Mouse (Mus musculus) CH12.LX (cell line): ENCODE data around the gene Foxq1. TPM values are rescaled to one million over a fixed set of nuclear protein-coding genes. Genes with fewer than 3 reads are reported as not detected.

Experiments used
- DNase-seq: peaks from one replicate; pipeline ENCODE4 v3.0.0-alpha.2; 2013; ENCODE audit errors: extremely low read depth
- H3K27ac ChIP-seq: 2 replicates; pipeline ENCODE4 v1.5.1; 2012; ENCODE audit warnings: low read depth, mild to moderate bottlenecking, control low read depth, moderate library complexity; ENCODE audit not compliant: insufficient read depth
- H3K27me3 ChIP-seq: replicated peaks from 2 replicates; pipeline ENCODE3; 2012; ENCODE audit warnings: inconsistent platforms
- H3K36me3 ChIP-seq, 2 experiments: replicated peaks in 1 of 2; 2 replicates each; pipeline versions ENCODE3 to v1.6.1; 2012; ENCODE audit warnings: inconsistent platforms in 1 of 2, low read length in 1 of 2, mild to moderate bottlenecking in 1 of 2, mixed read lengths in 1 of 2, moderate library complexity in 1 of 2; ENCODE audit not compliant: control insufficient read depth in 1 of 2, insufficient read depth in 1 of 2
- H3K4me1 ChIP-seq, 2 experiments: 2 replicates each; pipeline ENCODE4 v1.6.1; 2012; ENCODE audit warnings: inconsistent platforms in 1 of 2, moderate library complexity in 1 of 2; ENCODE audit not compliant: insufficient read depth in 2 of 2, control insufficient read depth in 1 of 2
- H3K4me2 ChIP-seq: 2 replicates; pipeline ENCODE4 v1.6.1; 2012; ENCODE audit warnings: low read depth, mild to moderate bottlenecking, control low read depth; ENCODE audit not compliant: poor library complexity, insufficient read depth, severe bottlenecking
- H3K4me3 ChIP-seq, 3 experiments: fragments of 150-350 bp in 1 of 3; sonication (generic) in 1 of 3; replicated peaks in 1 of 3; 2 replicates each; pipeline versions ENCODE3 to v1.5.1; 2011 to 2012; ENCODE audit warnings: low read depth in 2 of 3, low read length in 2 of 3, mild to moderate bottlenecking in 2 of 3, moderate library complexity in 2 of 3, control low read depth in 1 of 3, improper control_type of control experiment in 1 of 3, inconsistent platforms in 1 of 3, mixed read lengths in 1 of 3; ENCODE audit not compliant: poor library complexity in 1 of 3
- H3K79me2 ChIP-seq: replicated peaks from 2 replicates; pipeline ENCODE4 v1.6.1; 2012; ENCODE audit warnings: mild to moderate bottlenecking, moderate library complexity; ENCODE audit not compliant: control insufficient read depth, poor library complexity, insufficient read depth, severe bottlenecking; ENCODE audit errors: extremely low read depth
- H3K9ac ChIP-seq: 2 replicates; pipeline ENCODE4 v1.6.1; 2012; ENCODE audit warnings: low read depth, mild to moderate bottlenecking, control low read depth, moderate library complexity; ENCODE audit not compliant: insufficient read depth
- H3K9me3 ChIP-seq: replicated peaks from 2 replicates; pipeline ENCODE3; 2012; ENCODE audit warnings: low read length, inconsistent platforms, mixed read lengths
- CHD2 ChIP-seq: IDR thresholded peaks from 2 replicates; pipeline ENCODE4 v1.6.1; 2011; ENCODE audit warnings: low read length, improper control_type of control experiment
- ELF1 ChIP-seq: IDR thresholded peaks from 2 replicates; pipeline ENCODE4 v1.6.1; 2014; ENCODE audit warnings: low read depth, mild to moderate bottlenecking, inconsistent platforms, low read length, improper control_type of control experiment
- ETS1 ChIP-seq: conservative IDR thresholded peaks from 2 replicates; pipeline ENCODE4 v1.6.1; 2012; ENCODE audit warnings: low read depth, mild to moderate bottlenecking, inconsistent platforms, low read length, improper control_type of control experiment, moderate library complexity
- GABPA ChIP-seq: IDR thresholded peaks from 2 replicates; pipeline ENCODE4 v1.6.1; 2012; ENCODE audit warnings: low read depth, low read length, improper control_type of control experiment, inconsistent platforms; ENCODE audit not compliant: insufficient replicate concordance
- HCFC1 ChIP-seq: IDR thresholded peaks from 2 replicates; pipeline ENCODE4 v1.6.1; 2012; ENCODE audit warnings: low read depth, mild to moderate bottlenecking, inconsistent platforms, low read length, improper control_type of control experiment
- JUN ChIP-seq: IDR thresholded peaks from 2 replicates; pipeline ENCODE4 v1.6.1; 2011; ENCODE audit warnings: low read depth, mild to moderate bottlenecking, low read length, improper control_type of control experiment, moderate library complexity; ENCODE audit not compliant: insufficient read depth
- JUND ChIP-seq: conservative IDR thresholded peaks from 2 replicates; pipeline ENCODE4 v1.6.1; 2011; ENCODE audit warnings: low read depth, low read length, improper control_type of control experiment
- KAT2A ChIP-seq: IDR thresholded peaks from 2 replicates; pipeline ENCODE4 v1.6.1; 2012; ENCODE audit warnings: low read length, improper control_type of control experiment, inconsistent platforms; ENCODE audit not compliant: insufficient replicate concordance
- MAFK ChIP-seq: IDR thresholded peaks from 2 replicates; pipeline ENCODE4 v1.6.1; 2011; ENCODE audit warnings: low read length, improper control_type of control experiment; ENCODE audit not compliant: insufficient replicate concordance
- MAZ ChIP-seq: IDR thresholded peaks from 2 replicates; pipeline ENCODE4 v1.6.1; 2012; ENCODE audit warnings: low read depth, mild to moderate bottlenecking, inconsistent platforms, low read length, improper control_type of control experiment, moderate library complexity
- MEF2A ChIP-seq: IDR thresholded peaks from 2 replicates; pipeline ENCODE4 v1.6.1; 2014; ENCODE audit warnings: low read depth, mild to moderate bottlenecking, inconsistent platforms, low read length, improper control_type of control experiment, borderline replicate concordance
- NRF1 ChIP-seq: IDR thresholded peaks from 2 replicates; pipeline ENCODE4 v1.6.1; 2014; ENCODE audit warnings: low read depth, mild to moderate bottlenecking, inconsistent platforms, low read length, improper control_type of control experiment, moderate library complexity
- POLR2A ChIP-seq: IDR thresholded peaks from 2 replicates; pipeline ENCODE4 v1.6.1; 2011; ENCODE audit warnings: low read depth, mild to moderate bottlenecking, improper control_type of control experiment, low read length
- POLR2AphosphoS2 ChIP-seq: IDR thresholded peaks from 2 replicates; pipeline ENCODE4 v1.6.1; 2011; ENCODE audit warnings: low read depth, low read length, improper control_type of control experiment
- RCOR1 ChIP-seq: conservative IDR thresholded peaks from 2 replicates; pipeline ENCODE4 v1.6.1; 2012; ENCODE audit warnings: low read depth, mild to moderate bottlenecking, inconsistent platforms, low read length, improper control_type of control experiment
- SMC3 ChIP-seq: IDR thresholded peaks from 2 replicates; pipeline ENCODE4 v1.6.1; 2011; ENCODE audit warnings: low read depth, low read length, improper control_type of control experiment
- TBP ChIP-seq: conservative IDR thresholded peaks from 2 replicates; pipeline ENCODE4 v1.6.1; 2011; ENCODE audit warnings: low read depth, low read length, improper control_type of control experiment
- UBTF ChIP-seq: IDR thresholded peaks from 2 replicates; pipeline ENCODE4 v1.6.1; 2012; ENCODE audit warnings: low read depth, mild to moderate bottlenecking, inconsistent platforms, low read length, improper control_type of control experiment, moderate library complexity
- ZC3H11A ChIP-seq: IDR thresholded peaks from 2 replicates; pipeline ENCODE4 v1.6.1; 2012; ENCODE audit warnings: low read depth, mild to moderate bottlenecking, inconsistent platforms, low read length, improper control_type of control experiment
- ZMIZ1 ChIP-seq: IDR thresholded peaks from 2 replicates; pipeline ENCODE4 v1.6.1; 2012; ENCODE audit warnings: low read depth, mild to moderate bottlenecking, inconsistent platforms, low read length, improper control_type of control experiment
- dilution Hi-C: fragments of 300-500 bp; cut with MboI; formaldehyde crosslinking; loops from 2 replicates; pipeline ENCODE4 v1.14.3; 2020; ENCODE audit warnings: low sequenced_read_pairs; ENCODE audit not compliant: extremely low pct_unique_long_range_greater_than_20kb, extremely low pct_ligation_motif_present
- in situ Hi-C: fragments of 300-500 bp; cut with MboI; formaldehyde crosslinking; loops from 3 replicates; pipeline ENCODE4 v1.14.3; 2019; ENCODE audit warnings: low sequenced_read_pairs, low pct_ligation_motif_present, low pct_unique_long_range_greater_than_20kb, mixed read lengths
- polyA plus RNA-seq: library from polyadenylated mRNA; unstranded; fragments of >175 nt; gene quantifications from 2 replicates; pipeline ENCODE4 v1.2.1, GENCODE M21; 2012; ENCODE audit warnings: low read depth; ENCODE audit not compliant: insufficient read length
- total RNA-seq, 2 experiments: library from RNA; depleted of rRNA; stranded (reverse); fragments of 300-350 nt in 1 of 2; fragments of >200 nt in 1 of 2; gene quantifications; 2 replicates each; pipeline ENCODE4 v1.2.3; 2012 to 2014

The Foxq1 gene
- total and polyA plus RNA-seq, 3 experiments, result not detected

- Histone ChIP-seq H3K36me3 (no peaks in the 10 kb centered on the region), H3K4me2 (peak overlapping the region; percentile 2; the same call in 1 of the 2 replicates), H3K27ac (no peak overlapping the region), H3K27me3 (no peaks in the 10 kb centered on the region), H3K9me3 (peaks cover 6% of the 10 kb centered on the region), H3K9ac (no peak overlapping the region), H3K79me2 (no peaks in the 10 kb centered on the region), H3K4me3 (no peak overlapping the region), H3K4me1 (peaks cover 0 to 8% of the 10 kb centered on the region in 2 experiments; a peak in 2 of 4 replicates)
- in situ Hi-C loops, result no loop called here
- no peak for TF ChIP-seq ZMIZ1
- TF ChIP-seq NRF1, result no peak
- no peak for DNase-seq
- dilution Hi-C loops, result no loop called here
Observed at GRCm38 (mm10) chr13:31564394-31564793, 8.5 kb downstream of the Foxq1 start.

GRCm38 (mm10) chr13:31567099-31567498 lies 11.2 kb downstream of the Foxq1 start:
- H3K4me2 ChIP-seq, result no peak overlapping the region
- no peak overlapping the region for H3K27ac ChIP-seq
- H3K4me3 ChIP-seq, result no peak overlapping the region
- TF ChIP-seq POLR2AphosphoS2 (no peak), JUN (no peak), UBTF (no peak)
- TF ChIP-seq, all 38 proteins: peak for 0
- no peak for DNase-seq
- in situ Hi-C loops, result no loop called here
- Histone ChIP-seq H3K4me1 (peaks cover 0 to 8% of the 10 kb centered on the region in 2 experiments; a peak in 2 of 4 replicates), H3K36me3 (no peaks in the 10 kb centered on the region), H3K9me3 (no peaks in the 10 kb centered on the region), H3K79me2 (no peaks in the 10 kb centered on the region), H3K27me3 (no peaks in the 10 kb centered on the region), H3K9ac (no peak overlapping the region)
- dilution Hi-C loops, result no loop called here

- H3K79me2 ChIP-seq, result no peaks in the 10 kb centered on the region
- no peaks in the 10 kb centered on the region for H3K27me3 ChIP-seq
- no peak overlapping the region for H3K4me3 ChIP-seq
- H3K36me3 ChIP-seq, result no peaks in the 10 kb centered on the region
- no peak for TF ChIP-seq ETS1
- no peak for TF ChIP-seq KAT2A
- no peak for TF ChIP-seq ZC3H11A
- no peak for TF ChIP-seq GABPA
- no peak for TF ChIP-seq MAFK
- TF ChIP-seq SMC3, result no peak
- TF ChIP-seq MEF2A, result no peak
- no peak for TF ChIP-seq JUND
- TF ChIP-seq TBP, result no peak
- no peak for TF ChIP-seq POLR2A
- no peak for TF ChIP-seq CHD2
- no peak for TF ChIP-seq RCOR1
- no peak for TF ChIP-seq NRF1
- TF ChIP-seq MAZ, result no peak
- TF ChIP-seq HCFC1, result no peak
- no peak for TF ChIP-seq ELF1
- H3K4me1 ChIP-seq, result peaks cover 0 to 8% of the 10 kb centered on the region in 2 experiments; a peak in 2 of 4 replicates
- H3K9ac ChIP-seq, result no peak overlapping the region
- peak; percentile 6 for DNase-seq
- dilution Hi-C loops, result no loop called here
- no peak overlapping the region for H3K27ac ChIP-seq
- no peaks in the 10 kb centered on the region for H3K9me3 ChIP-seq
- in situ Hi-C loops, result no loop called here
- H3K4me2 ChIP-seq, result no peak overlapping the region
Observed at GRCm38 (mm10) chr13:31567617-31568294, 11.8 kb downstream of the Foxq1 start.
